Mouse (Mus musculus): ENCODE measurements around the gene Rasl11b.

Gene Rasl11b

DNA sequence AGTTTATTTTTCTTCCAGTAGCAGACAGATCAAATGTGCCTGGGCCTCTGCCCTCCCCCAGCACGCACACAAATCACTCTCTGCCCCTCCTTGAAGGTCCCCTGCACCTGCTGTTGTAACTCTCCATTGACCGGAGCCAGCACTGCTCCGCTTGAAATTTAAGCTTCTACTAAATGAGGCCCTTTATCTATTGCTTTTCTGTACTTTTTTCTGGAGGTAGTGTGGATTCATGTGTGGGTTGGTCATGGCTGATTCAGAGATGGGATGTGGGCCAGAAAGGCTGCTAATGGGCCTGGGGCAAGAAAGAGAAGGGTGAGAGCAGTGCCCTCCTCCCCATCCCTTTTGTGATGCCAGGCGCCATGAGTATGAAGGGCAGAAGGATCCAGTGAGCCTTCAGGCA lies 51.4 kb downstream of the Rasl11b start:
- intact Hi-C loops (cut with DNase I): no loop called here

DNA sequence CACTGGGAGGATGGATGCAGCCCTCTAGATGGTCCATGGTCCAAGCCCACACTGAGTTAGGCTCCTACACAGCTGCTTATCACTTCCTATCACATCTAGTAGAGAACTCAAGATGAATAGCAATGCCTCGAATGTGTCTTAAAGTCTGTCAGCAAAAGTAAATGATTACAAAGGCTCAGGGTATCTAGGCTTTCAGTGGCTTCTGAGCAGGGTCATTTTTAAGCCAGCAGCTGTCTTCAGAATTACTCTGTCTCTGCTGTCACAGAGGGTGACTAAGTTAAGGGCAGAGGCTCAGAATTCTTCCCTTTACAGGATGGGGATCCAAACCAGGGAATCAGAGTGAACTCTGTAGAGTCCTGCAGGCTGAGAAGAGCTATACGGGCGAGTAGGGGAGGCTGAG lies 51.9 kb downstream of the Rasl11b start:
- intact Hi-C loops (cut with DNase I): no loop called here
